In the genomic region with DNA sequence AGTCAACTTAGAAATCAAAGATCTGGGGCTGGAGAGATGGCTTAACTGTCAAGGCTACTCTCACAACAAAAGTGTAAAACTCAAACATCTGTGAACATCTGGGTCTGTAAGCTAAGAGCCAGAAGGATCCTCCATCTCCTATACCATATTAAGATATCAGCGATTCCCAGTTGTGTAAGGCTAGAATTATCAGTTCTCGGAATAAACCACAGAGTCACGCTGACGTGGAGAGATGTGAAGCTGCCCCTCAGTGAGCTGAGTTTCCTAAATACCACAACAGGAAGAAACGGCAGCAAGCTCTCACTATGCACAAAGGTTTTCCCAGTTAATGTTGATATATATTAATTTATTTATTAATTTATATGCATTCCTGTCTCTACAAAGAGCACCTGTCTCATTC, we compare ENCODE assay signal across 16 mouse cellular contexts. TPM values are rescaled to one million over a fixed set of nuclear protein-coding genes. Genes with fewer than 3 reads are reported as not detected.
DNase-seq lines count a peak whose midpoint lies in the region; ATAC-seq and TF ChIP-seq lines count a peak whose summit lies in the region.
"Had no signal": no experiment of that assay in that cellular context is flagged by ENCODE, and none has a peak within 500 bp of the region (broad histone marks: within the 10 kb centered on the region; RNA-seq: fewer than 3 reads in every experiment).

No protein-coding gene starts in this region.

- peak overlapping the region; percentile 45 for H3K9ac ChIP-seq in liver, embryonic 15.5 days
- no peak overlapping the region for H3K9ac ChIP-seq in heart, adult 2 months (ENCODE audit: low read depth, low read length)
- H3K9ac ChIP-seq: forebrain, postnatal 0 days; limb, embryonic 15.5 days; midbrain, embryonic 12.5 days had no signal

- no peak for TF ChIP-seq EP300 in heart, adult 2 months (IDR thresholded peaks at IDR 0.05; ENCODE audit: insufficient read depth, low read depth, low read length)

- peak overlapping the region; percentile 98 for H3K27ac ChIP-seq in liver, embryonic 15.5 days (replicated peaks)
- H3K27ac ChIP-seq in thymus, adult 2 months (ENCODE audit: control insufficient read depth, insufficient read depth, low read length), result no peak overlapping the region
- H3K27ac ChIP-seq in heart, adult 2 months, result no peak overlapping the region
- H3K27ac ChIP-seq: hindbrain, embryonic 10.5 days; limb, embryonic 15.5 days; midbrain, embryonic 12.5 days had no signal

- H3K9me3 ChIP-seq in erythroblast, embryonic 14.5 days (ENCODE audit: control insufficient read depth, low read length), result no peaks in the 10 kb centered on the region
- no peaks in the 10 kb centered on the region for H3K9me3 ChIP-seq in liver, embryonic 15.5 days (replicated peaks)
- H3K9me3 ChIP-seq: hindbrain, embryonic 10.5 days; limb, embryonic 15.5 days; midbrain, embryonic 12.5 days had no signal

- DNase-seq in spleen, adult 12 weeks (ENCODE audit: low spot score), result peak; percentile 31
- DNase-seq in spleen, adult 18-20 months, result no peak
- no peak for DNase-seq in right cerebral cortex, postnatal 10 days (ENCODE audit: low spot score in 2 of 2)
- no peak for DNase-seq in thymus, adult 2 months
- DNase-seq in heart, adult 2 months, result no peak
- DNase-seq: cerebellum, postnatal 36 days; forebrain, postnatal 0 days; kidney, adult 11 months; kidney, postnatal 36 days had no signal

- WGBS in liver, embryonic 15.5 days (ENCODE audit: insufficient replicate concordance), result 15% methylated on average over 5 of the region's 5 CpGs
- WGBS in thymus, adult 2 months, result 14% methylated on average over 5 of the region's 5 CpGs
- WGBS in heart, adult 2 months, result 57% methylated on average over 5 of the region's 5 CpGs

- H3K27me3 ChIP-seq in erythroblast, embryonic 14.5 days (ENCODE audit: control insufficient read depth), result no peaks in the 10 kb centered on the region
- no peaks in the 10 kb centered on the region for H3K27me3 ChIP-seq in liver, embryonic 15.5 days
- no peaks in the 10 kb centered on the region for H3K27me3 ChIP-seq in thymus, adult 2 months (ENCODE audit: control insufficient read depth, insufficient read depth, low read length)
- H3K27me3 ChIP-seq in heart, adult 2 months (ENCODE audit: control insufficient read depth, insufficient read depth, low read length), result no peaks in the 10 kb centered on the region
- H3K27me3 ChIP-seq: limb, embryonic 15.5 days; midbrain, embryonic 12.5 days; Patski had no signal

- peak overlapping the region; percentile 50 for H3K4me3 ChIP-seq in erythroblast, embryonic 14.5 days (replicated peaks)
- H3K4me3 ChIP-seq in liver, embryonic 15.5 days (replicated peaks), result peak overlapping the region; percentile 8; the same call in 1 of the 2 replicates
- H3K4me3 ChIP-seq in thymus, adult 2 months (ENCODE audit: control insufficient read depth, insufficient read depth, low read length), result no peak overlapping the region
- no peak overlapping the region for H3K4me3 ChIP-seq in heart, adult 2 months
- H3K4me3 ChIP-seq: hindbrain, embryonic 10.5 days; limb, embryonic 15.5 days; midbrain, embryonic 12.5 days had no signal

- peaks cover 78% of the 10 kb centered on the region for H3K36me3 ChIP-seq in erythroblast, embryonic 14.5 days (ENCODE audit: control insufficient read depth)
- peaks cover 10% of the 10 kb centered on the region; the same call in 1 of the 2 replicates for H3K36me3 ChIP-seq in liver, embryonic 15.5 days (replicated peaks)
- H3K36me3 ChIP-seq in thymus, adult 2 months (ENCODE audit: control insufficient read depth, insufficient read depth, low read length), result no peaks in the 10 kb centered on the region
- H3K36me3 ChIP-seq in heart, adult 2 months (ENCODE audit: control insufficient read depth, insufficient read depth, low read length), result no peaks in the 10 kb centered on the region
- H3K36me3 ChIP-seq: hindbrain, embryonic 10.5 days; limb, embryonic 15.5 days; midbrain, embryonic 12.5 days had no signal

- peaks cover 96% of the 10 kb centered on the region for H3K4me1 ChIP-seq in erythroblast, embryonic 14.5 days (ENCODE audit: control insufficient read depth)
- H3K4me1 ChIP-seq in liver, embryonic 15.5 days (replicated peaks), result peaks cover 75% of the 10 kb centered on the region
- H3K4me1 ChIP-seq in thymus, adult 2 months (replicated peaks; ENCODE audit: control insufficient read depth, insufficient read depth, low read length), result no peaks in the 10 kb centered on the region
- no peaks in the 10 kb centered on the region for H3K4me1 ChIP-seq in heart, adult 2 months (ENCODE audit: control insufficient read depth, insufficient read depth, low read length)

- TF ChIP-seq POLR2A in thymus, adult 2 months (IDR thresholded peaks at IDR 0.05; ENCODE audit: control insufficient read depth, extremely low read depth, insufficient read depth, low read length, poor library complexity), result no peak
- TF ChIP-seq POLR2A in heart, adult 2 months (IDR thresholded peaks at IDR 0.05; ENCODE audit: insufficient read depth, low read depth, low read length), result no peak

- TF ChIP-seq CTCF in thymus, adult 2 months (IDR thresholded peaks at IDR 0.05; ENCODE audit: borderline replicate concordance, control insufficient read depth, extremely low read depth, insufficient read depth, low read length, poor library complexity), result no peak
- no peak for TF ChIP-seq CTCF in heart, adult 2 months (IDR thresholded peaks at IDR 0.05)

- no peaks in the 10 kb centered on the region for H3K79me2 ChIP-seq in heart, adult 2 months (replicated peaks; ENCODE audit: control insufficient read depth, insufficient read depth, low read length)

- peak overlapping the region; percentile 56 for H3K4me2 ChIP-seq in liver, embryonic 15.5 days
- H3K4me2 ChIP-seq: limb, embryonic 15.5 days; midbrain, embryonic 12.5 days had no signal

- peak; percentile 91 for ATAC-seq in liver, embryonic 15.5 days (ENCODE audit: insufficient read depth)
- ATAC-seq: CD4-positive, CD25-positive, alpha-beta regulatory T cell, adult 4 months; forebrain, postnatal 0 days; Patski had no signal

- intact Hi-C loops in heart, adult 2 months (cut with DNase I), result no loop called here

RNA-seq across cellular contexts. Expression of gene Prkar2b, which starts 10.9 kb away (rescaled TPM):
- 6.7 and 10.7 TPM in 2 replicates for polyA plus RNA-seq in erythroblast, embryonic 14.5 days (2012)
- polyA plus RNA-seq in liver, embryonic 15.5 days (2015; fragmentation: Nextera tagmentation; extraction: Ambion mirVana), result 66.8 and 70.4 TPM in 2 replicates
- polyA plus RNA-seq in thymus, adult 2 months (2012; rRNA removed), result 10.9 and 19.9 TPM in 2 replicates
- 10 to 100 TPM in 1 of 2 experiments, 1 to 10 TPM in 1; 5.4 to 10.4 TPM for total RNA-seq in heart, adult 2 months (2021)
- 5.9 and 7.9 TPM in 2 replicates for polyA plus RNA-seq in heart, adult 2 months (2012; rRNA removed)

Comparison
In these comparisons a context has a peak if more than half of its experiments do, and no peak if none do; other contexts are left out.
1. H3K4me3 ChIP-seq: peak in erythroblast, embryonic 14.5 days (single experiment) and liver, embryonic 15.5 days (single experiment); none in thymus, adult 2 months (single experiment) and heart, adult 2 months (single experiment).